Mouse (Mus musculus): ENCODE data around the gene Smg9. TPM values are rescaled to one million over a fixed set of nuclear protein-coding genes. Genes with fewer than 3 reads are reported as not detected.
A peak's percentile ranks its signal among the peaks of the same experiment; 100 is the strongest.

Gene Smg9
- polyA plus RNA-seq, 1 experiment = 89.3 TPM

DNA sequence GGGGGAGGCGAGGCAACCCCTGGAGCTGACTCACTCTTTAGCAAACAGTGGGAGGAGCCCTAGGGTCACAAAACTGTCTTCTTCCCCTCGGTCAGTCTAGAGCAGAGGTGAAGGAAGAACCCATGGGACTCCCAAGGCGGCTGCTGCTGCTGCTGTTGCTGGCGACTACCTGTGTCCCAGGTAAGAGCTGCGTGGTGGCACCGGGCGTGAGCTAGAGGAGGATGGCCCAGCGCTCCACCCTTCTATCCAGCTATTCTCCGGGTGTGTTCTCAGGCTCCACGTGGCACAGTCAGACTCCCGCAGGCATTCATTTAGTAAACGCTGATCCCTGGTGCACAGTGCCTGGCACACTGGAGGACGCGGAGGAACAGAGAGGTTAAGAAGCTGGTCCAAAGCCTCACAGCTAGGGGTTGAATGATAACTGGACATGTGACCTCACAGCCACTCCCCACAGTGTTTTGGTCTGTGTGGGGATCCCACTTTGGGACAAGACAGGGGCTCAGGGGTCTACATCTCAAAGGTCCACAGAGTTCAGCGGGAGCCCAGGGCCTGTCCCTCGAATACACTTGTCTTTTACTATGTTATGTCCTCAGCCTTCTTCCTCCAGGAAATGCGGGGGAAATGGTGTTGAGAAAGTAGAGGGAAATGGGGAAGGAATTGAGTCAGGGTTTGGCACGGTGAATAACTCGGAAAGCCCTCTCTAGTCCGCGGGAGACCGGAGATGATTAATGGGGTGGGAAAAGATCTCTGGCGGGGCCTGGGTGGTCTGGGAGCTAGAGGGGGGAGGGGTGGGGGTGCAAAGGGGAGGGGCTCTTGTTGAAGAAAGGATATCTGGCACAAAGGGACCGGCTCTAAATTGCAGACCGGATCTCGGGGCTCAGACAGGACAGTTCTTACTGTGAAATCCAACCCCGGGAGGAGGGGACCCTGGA is 63.2 kb downstream of the Smg9 start, which contains the start of gene Plaur:
Gene Plaur, plus strand, starts transcription at position 97 of the 932 bp plus-strand sequence.
- Histone ChIP-seq H3K27me3 (ENCODE audit: control insufficient read depth, insufficient read depth, low read length) (no peaks in the 10 kb centered on the region), H3K27ac (ENCODE audit: insufficient read depth, low read length) (no peak within 1 kb of the TSS; the same call in 1 of the 2 replicates), H3K4me1 (ENCODE audit: control insufficient read depth, insufficient read depth, low read length) (no peaks in the 10 kb centered on the region), H3K4me3 (replicated peaks; ENCODE audit: insufficient read depth, low read depth, low read length) (no peak within 1 kb of the TSS)
- no peak for TF ChIP-seq POLR2A (IDR thresholded peaks at IDR 0.05; ENCODE audit: borderline replicate concordance, insufficient read depth, low read length)
- TF ChIP-seq CTCF (IDR thresholded peaks at IDR 0.05; ENCODE audit: borderline replicate concordance, insufficient read depth, low read depth, low read length) = no peak
- DNase-seq = no peak
- WGBS = 8% methylated on average over 27 of the region's 27 CpGs

DNA sequence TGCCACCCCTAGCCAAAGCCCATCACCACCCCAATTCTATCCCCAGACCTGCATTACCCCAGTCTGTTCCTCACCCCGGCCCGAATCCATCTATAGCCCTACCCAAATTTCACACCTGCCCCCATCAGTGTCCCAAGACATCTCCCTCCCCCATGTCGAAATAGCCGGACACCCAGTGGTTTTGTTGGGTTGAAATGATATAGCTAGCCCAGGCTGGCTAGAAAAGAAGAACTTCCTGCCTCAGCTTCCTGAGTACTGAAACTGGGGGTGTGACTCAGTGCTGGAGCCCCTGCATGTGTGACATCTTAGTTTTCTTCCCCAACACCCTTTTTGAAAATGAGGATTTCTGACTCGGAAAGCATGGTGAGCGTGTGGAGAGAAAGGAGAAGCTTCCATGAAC is 67.4 kb downstream of the Smg9 start:
- Histone ChIP-seq H3K4me1 (ENCODE audit: control insufficient read depth, insufficient read depth, low read length) (peaks cover 3% of the 10 kb centered on the region; the same call in 1 of the 2 replicates), H3K27me3 (ENCODE audit: control insufficient read depth, insufficient read depth, low read length) (no peaks in the 10 kb centered on the region), H3K4me3 (replicated peaks; ENCODE audit: insufficient read depth, low read depth, low read length) (no peak overlapping the region), H3K27ac (ENCODE audit: insufficient read depth, low read length) (no peak overlapping the region)
- 93% methylated on average over 6 of the region's 6 CpGs for WGBS
- TF ChIP-seq POLR2A (IDR thresholded peaks at IDR 0.05; ENCODE audit: borderline replicate concordance, insufficient read depth, low read length) (no peak), CTCF (IDR thresholded peaks at IDR 0.05; ENCODE audit: borderline replicate concordance, insufficient read depth, low read depth, low read length) (no peak)
- no peak for DNase-seq

DNA sequence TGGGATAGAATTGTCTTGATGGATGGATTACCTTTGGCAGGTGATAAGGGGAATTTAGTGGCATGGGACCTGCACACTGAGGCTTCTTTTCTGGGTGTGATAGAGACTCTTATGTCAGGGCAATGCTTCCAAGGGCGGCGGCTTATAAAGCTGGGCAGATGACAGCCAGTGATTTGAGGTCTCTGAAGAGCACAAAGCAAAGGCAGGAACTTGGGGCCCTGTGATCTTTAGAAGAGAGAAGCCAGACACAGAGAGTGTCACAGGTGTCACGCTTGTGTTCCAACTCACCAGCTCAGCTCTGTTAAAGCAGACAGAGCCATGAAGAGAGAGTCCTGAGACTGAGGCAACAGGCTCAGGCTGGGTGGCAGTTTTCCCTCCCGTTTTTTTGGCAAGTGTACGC is 68.5 kb downstream of the Smg9 start:
- no peak for DNase-seq
- Histone ChIP-seq H3K4me3 (replicated peaks; ENCODE audit: insufficient read depth, low read depth, low read length) (no peak overlapping the region), H3K4me1 (ENCODE audit: control insufficient read depth, insufficient read depth, low read length) (peaks cover 8% of the 10 kb centered on the region; the same call in 1 of the 2 replicates), H3K27me3 (ENCODE audit: control insufficient read depth, insufficient read depth, low read length) (no peaks in the 10 kb centered on the region), H3K27ac (ENCODE audit: insufficient read depth, low read length) (no peak overlapping the region)
- 75% methylated on average over 5 of the region's 5 CpGs for WGBS
- TF ChIP-seq CTCF (IDR thresholded peaks at IDR 0.05; ENCODE audit: borderline replicate concordance, insufficient read depth, low read depth, low read length) (no peak), POLR2A (IDR thresholded peaks at IDR 0.05; ENCODE audit: borderline replicate concordance, insufficient read depth, low read length) (no peak)

DNA sequence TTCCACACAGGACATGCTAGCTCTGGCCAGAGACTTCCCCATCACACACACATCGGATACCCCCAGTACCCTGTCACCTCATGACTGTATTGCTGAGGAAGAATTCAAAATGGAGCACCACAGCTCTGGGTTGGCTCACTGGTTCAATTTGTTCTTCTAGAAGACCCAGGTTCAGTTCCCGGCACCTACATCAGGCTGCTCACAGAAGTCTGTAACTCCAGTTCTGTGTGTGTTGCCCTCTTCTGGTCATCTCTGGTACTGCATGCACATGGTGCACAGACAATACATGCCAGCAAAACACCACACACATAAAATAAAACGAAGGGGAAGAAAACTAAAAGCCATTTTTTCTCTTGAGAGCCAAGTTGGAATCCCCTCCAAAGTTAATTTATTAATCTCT is 69.7 kb downstream of the Smg9 start:
- no peak overlapping the region for H3K4me3 ChIP-seq (replicated peaks; ENCODE audit: insufficient read depth, low read depth, low read length)
- peaks cover 9% of the 10 kb centered on the region for H3K4me1 ChIP-seq (ENCODE audit: control insufficient read depth, insufficient read depth, low read length)
- no peaks in the 10 kb centered on the region for H3K27me3 ChIP-seq (ENCODE audit: control insufficient read depth, insufficient read depth, low read length)
- WGBS = 82% methylated on average over 3 of the region's 3 CpGs
- H3K27ac ChIP-seq (ENCODE audit: insufficient read depth, low read length) = no peak overlapping the region
- TF ChIP-seq POLR2A (IDR thresholded peaks at IDR 0.05; ENCODE audit: borderline replicate concordance, insufficient read depth, low read length) (no peak), CTCF (IDR thresholded peaks at IDR 0.05; ENCODE audit: borderline replicate concordance, insufficient read depth, low read depth, low read length) (peak; percentile 15; the same call in 1 of the 2 replicates)
- DNase-seq = no peak

DNA sequence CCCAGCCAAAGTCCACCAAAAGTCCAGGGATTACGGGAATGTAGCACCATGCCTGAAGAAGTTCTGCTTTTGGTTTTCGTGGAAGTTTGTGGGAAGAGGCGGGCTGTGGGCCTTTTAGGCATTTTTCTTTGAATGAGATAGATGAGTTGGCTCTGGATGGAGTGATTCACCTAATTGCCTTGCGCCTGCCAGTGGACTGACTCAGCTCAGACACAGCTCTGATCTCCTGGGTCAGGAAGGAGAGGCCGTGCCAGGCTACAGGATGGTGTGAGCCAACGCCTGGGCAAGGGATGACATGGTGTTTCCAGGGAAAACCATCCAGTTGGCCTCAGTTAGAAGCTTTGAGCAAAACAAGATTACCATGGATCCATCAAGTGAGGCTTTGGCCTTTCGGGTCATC is 70.9 kb downstream of the Smg9 start:
- no peaks in the 10 kb centered on the region for H3K27me3 ChIP-seq (ENCODE audit: control insufficient read depth, insufficient read depth, low read length)
- DNase-seq = peak; percentile 73 to 89
- TF ChIP-seq POLR2A (IDR thresholded peaks at IDR 0.05; ENCODE audit: borderline replicate concordance, insufficient read depth, low read length) (no peak), CTCF (IDR thresholded peaks at IDR 0.05; ENCODE audit: borderline replicate concordance, insufficient read depth, low read depth, low read length) (no peak)
- H3K4me1 ChIP-seq (ENCODE audit: control insufficient read depth, insufficient read depth, low read length) = peaks cover 17% of the 10 kb centered on the region
- H3K27ac ChIP-seq (ENCODE audit: insufficient read depth, low read length) = no peak overlapping the region
- H3K4me3 ChIP-seq (replicated peaks; ENCODE audit: insufficient read depth, low read depth, low read length) = no peak overlapping the region
- 23% methylated on average over 7 of the region's 7 CpGs for WGBS

Other genes with a start within 250 kb of the Smg9 start
- 2.2 and 3.0 TPM in 2 replicates for gene Zfp114, start 224.6 kb upstream of the Smg9 start, polyA plus RNA-seq (2012; rRNA removed)
- gene Zfp111, start 188.2 kb upstream of the Smg9 start, polyA plus RNA-seq (2012; rRNA removed) = 5.3 and 5.5 TPM in 2 replicates
- gene Zfp109, start 162.1 kb upstream of the Smg9 start, polyA plus RNA-seq (2012; rRNA removed) = 6.5 and 7.2 TPM in 2 replicates
- 5.7 and 6.1 TPM in 2 replicates for gene Zfp108, start 144.8 kb upstream of the Smg9 start, polyA plus RNA-seq (2012; rRNA removed)
- gene Zfp93, start 129.2 kb upstream of the Smg9 start, polyA plus RNA-seq (2012; rRNA removed) = 8.8 and 9.2 TPM in 2 replicates
- 33.0 and 36.4 TPM in 2 replicates for gene Zfp61, start 98.4 kb upstream of the Smg9 start, polyA plus RNA-seq (2012; rRNA removed)
- 18.2 and 18.3 TPM in 2 replicates for gene Zfp94, start 83.0 kb upstream of the Smg9 start, polyA plus RNA-seq (2012; rRNA removed)
- 0.22 and 0.39 TPM in 2 replicates for gene Tescl, start 65.7 kb upstream of the Smg9 start, polyA plus RNA-seq (2012; rRNA removed)
- gene Lypd5, start 50.4 kb upstream of the Smg9 start, polyA plus RNA-seq (2012; rRNA removed) = not detected in 2 replicates
- gene Kcnn4, start 29.4 kb upstream of the Smg9 start, polyA plus RNA-seq (2012; rRNA removed) = 0.49 and 0.59 TPM in 2 replicates
- not detected in 2 replicates for gene Irgc1, start 52.7 kb downstream of the Smg9 start, polyA plus RNA-seq (2012; rRNA removed)
- 0.79 and 0.97 TPM in 2 replicates for gene Plaur, start 62.9 kb downstream of the Smg9 start, polyA plus RNA-seq (2012; rRNA removed)
- gene Cadm4, start 82.4 kb downstream of the Smg9 start, polyA plus RNA-seq (2012; rRNA removed) = 285 and 312 TPM in 2 replicates
- gene Zfp428, start 107.4 kb downstream of the Smg9 start, polyA plus RNA-seq (2012; rRNA removed) = 68.5 and 68.6 TPM in 2 replicates
- not detected in 2 replicates for gene AC161166.1, start 112.8 kb downstream of the Smg9 start, polyA plus RNA-seq (2012; rRNA removed)
- gene Irgq, start 131.1 kb downstream of the Smg9 start, polyA plus RNA-seq (2012; rRNA removed) = 37.0 and 38.3 TPM in 2 replicates
- not detected in 2 replicates for gene Pinlyp, start 146.5 kb downstream of the Smg9 start, polyA plus RNA-seq (2012; rRNA removed)
- 46.2 and 51.3 TPM in 2 replicates for gene Xrcc1, start 146.7 kb downstream of the Smg9 start, polyA plus RNA-seq (2012; rRNA removed)
- 25.7 and 28.0 TPM in 2 replicates for gene Ethe1, start 187.9 kb downstream of the Smg9 start, polyA plus RNA-seq (2012; rRNA removed)
- gene Zfp575, start 188.0 kb downstream of the Smg9 start, polyA plus RNA-seq (2012; rRNA removed) = 1.4 TPM in 2 replicates
- 0.18 TPM in 1 of 2 replicates, not detected in the other for gene Phldb3, start 211.1 kb downstream of the Smg9 start, polyA plus RNA-seq (2012; rRNA removed)
- gene Lypd3, start 236.9 kb downstream of the Smg9 start, polyA plus RNA-seq (2012; rRNA removed) = 0.08 TPM in 1 of 2 replicates, not detected in the other

All from cerebellum, adult 2 months (tissue).